Mouse (Mus musculus): ENCODE results near the gene Phf19.

Phf19 gene

DNA sequence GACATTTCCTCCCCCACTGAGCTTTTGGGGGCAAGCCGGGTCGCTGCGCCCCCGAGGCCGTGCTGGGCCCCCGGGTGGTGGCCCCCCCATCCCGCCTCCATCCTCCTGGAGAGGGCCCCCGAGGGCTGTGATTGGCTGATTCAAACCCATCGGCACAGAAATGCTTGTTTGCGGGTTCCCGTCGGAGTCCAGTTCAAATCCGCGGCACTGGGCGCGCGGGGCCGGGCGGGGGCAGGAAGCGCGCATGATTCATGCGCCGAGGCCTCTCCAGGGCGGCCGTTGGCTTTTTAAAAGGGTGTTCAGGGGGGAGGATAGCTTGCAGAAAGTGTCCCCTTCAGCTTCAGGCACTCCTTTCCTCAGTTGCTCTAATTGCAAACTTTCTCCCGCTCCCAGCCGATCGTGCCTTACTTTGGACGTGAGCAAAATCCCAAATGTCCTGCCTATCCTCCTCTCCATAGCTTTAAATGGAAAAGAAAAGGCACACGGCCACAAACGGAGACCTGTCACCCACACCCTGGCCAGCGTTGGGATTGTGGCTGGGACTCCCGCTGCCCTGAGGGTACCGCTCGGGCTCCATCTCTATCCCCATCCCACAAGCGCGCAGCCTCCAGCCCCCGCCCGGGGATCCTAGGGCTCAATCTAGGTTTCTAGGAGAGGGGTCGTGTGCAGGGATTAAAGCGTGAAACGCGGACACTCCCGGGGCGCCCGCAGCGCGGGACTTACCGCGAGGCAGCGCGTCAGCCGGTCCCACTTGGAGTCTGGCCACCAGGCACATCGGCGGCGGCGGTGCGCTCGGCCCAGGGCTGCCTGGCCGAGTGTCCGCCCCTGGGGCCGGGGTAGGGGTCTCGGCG is at the start of gene Phf19:
Phf19 (minus strand) TSS at position 809 of the 851 bp plus-strand sequence.
- DNase-seq (ENCODE audit: low spot score in 2 of 2), result peak in 1 of 2 experiments; percentile 40

DNA sequence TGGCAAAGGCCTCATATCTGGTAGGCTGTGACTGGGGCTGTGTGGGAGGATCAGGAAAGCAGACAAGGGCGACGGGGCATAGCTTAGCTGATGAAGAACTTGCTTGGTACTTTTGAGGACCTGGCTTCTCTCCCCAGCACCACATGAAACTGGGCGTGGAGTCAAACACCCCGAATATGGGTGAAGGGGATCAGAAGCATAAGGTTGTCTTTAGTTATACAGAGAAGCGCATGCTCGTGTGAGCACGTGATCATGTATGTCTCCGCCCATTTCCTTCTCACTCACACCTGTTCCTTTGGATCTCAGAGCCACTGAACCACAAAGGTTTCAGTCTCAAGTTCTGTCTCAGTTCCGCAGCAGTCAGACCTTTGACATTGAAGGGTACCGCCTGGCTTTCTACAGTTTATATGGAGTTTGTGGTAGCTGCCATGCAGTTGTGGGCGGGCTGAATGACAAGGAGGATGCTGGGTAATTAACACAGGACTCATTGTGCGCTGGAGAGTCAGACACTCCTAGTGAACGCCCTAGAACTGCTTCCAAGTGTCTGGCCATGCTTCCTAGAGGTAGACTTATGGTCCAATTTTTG is 49.6 kb upstream of the Phf19 start:
- DNase-seq (ENCODE audit: low spot score in 2 of 2), result no peak

DNA sequence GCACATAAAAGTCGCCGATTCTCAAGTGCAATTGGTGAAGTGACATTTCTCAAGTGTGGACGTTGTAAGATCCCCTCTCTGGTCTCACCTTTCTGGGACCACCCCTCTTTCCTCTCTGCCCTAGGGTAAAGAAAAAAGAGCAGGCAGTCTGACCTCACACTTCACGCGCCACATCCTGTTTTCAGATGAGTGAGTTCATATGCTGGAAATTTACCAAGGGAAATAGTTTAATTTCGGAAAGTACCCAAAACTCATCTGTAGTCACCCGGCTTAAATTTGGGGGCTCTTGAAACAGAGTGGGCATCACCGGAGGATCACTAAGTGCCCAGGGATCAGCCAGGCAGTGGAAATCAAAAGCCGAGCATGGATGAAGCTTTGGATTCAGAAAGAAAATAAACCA is 49.1 kb upstream of the Phf19 start:
- no peak for DNase-seq (ENCODE audit: low spot score in 2 of 2)

DNA sequence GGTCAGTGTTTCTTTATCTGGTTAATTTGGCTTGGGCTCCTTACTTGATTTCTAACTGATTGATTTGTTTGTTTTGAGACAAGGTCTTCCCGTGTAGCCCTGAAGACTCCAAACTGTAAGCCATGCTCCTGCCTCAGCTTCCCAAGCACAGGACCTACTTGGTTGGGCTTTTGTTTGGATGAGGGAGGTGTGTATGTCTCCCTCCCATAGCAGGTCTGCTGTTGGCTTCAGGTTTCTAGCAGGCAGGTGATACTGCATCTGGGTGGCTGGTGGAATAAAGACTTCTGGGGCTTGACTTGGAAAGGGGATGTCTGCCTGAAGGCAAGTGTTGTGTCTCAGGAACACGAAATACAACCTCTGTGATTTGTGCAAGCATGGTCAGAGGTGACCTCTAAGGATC is 48.4 kb upstream of the Phf19 start:
- no peak for DNase-seq (ENCODE audit: low spot score in 2 of 2)

DNA sequence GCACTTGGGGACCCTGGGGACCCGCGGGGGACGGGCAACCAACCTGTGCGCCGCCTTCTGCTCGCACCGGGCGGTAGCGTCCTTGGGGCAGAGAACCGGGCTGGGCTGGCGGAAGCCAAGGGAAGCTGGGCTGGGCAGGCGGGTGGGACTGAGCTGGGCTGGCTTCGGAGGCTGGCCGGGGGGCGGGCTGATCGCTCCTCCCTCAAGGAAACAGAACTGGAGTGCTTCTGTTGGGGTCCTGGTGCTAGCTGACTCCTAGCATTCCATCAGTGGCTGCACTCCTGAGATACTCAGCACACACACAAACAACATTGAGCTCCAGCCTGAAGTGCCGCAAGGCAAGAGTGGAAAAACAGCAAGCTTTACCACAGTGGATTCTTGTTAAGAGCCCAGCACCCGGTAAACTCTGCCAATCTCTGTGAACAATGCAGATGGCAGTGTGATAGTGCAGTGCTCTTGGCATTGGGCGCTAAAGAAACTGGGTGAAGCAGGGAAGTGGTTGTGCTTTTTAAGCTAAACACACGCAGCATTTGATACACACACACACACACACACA is 47.7 kb upstream of the Phf19 start, which contains the start of gene Traf1:
Traf1 (minus strand) TSS at position 292 of the 556 bp plus-strand sequence.
- DNase-seq (ENCODE audit: low spot score in 2 of 2), result peak in 1 of 2 experiments; percentile 40

DNA sequence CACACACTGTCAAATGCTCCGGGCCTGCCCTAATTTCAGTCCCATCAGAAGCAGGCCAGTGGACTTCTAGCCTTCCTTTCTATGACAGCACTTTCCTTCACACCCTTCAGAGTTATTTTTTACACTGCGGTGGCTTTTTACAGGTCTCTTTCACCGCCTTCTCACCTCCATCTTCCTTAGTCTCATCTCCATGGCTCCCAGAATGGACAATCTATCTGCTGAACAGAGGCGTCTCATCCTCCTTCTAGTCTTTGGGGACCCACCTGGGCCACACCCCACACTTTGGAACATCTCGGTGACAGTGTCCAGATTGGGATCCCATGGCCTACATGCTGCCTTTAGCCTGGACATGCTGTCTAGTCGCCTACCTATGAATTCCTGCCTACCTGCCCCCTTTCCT is 47.1 kb upstream of the Phf19 start:
- DNase-seq (ENCODE audit: low spot score in 2 of 2), result no peak

DNA sequence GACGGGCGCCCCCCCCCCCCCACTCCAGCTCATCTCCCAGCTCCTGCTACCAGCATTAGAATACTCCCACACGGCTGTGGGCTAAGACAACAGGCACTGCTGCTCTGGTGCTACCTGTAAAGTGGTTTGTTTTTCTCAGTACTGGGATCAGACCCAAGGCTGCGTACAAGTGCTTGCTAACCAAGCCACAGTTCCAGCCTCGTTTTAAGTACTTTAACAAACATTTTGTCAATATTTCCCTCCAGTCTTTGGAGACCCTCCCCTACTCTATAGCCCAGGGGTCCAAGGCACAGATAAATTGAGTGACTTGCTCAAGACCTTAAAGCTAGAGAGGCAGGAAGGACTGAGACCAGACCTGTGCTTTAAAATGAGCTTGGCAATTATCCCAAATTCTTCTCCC is 46.6 kb upstream of the Phf19 start:
- no peak for DNase-seq (ENCODE audit: low spot score in 2 of 2)

DNA sequence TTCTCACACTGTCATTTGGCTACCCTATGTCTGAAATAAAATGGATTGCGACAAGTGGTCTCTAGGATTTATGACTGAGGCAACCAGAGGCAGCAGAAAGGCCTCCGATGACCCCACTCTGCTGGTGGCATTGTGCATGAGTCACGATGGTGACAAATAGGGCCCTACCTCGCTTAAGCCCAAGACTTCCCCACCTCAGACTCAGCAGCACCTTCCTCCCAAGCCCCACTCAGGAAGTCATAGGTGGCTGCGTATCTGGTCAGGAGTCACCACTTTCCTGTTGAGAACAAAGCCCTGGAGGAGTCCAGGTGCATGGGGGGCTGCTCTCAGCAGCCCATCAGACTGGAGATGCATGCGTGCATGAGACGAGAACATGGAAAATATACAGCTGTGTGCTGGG is 44.8 kb upstream of the Phf19 start:
- no peak for DNase-seq (ENCODE audit: low spot score in 2 of 2)

DNA sequence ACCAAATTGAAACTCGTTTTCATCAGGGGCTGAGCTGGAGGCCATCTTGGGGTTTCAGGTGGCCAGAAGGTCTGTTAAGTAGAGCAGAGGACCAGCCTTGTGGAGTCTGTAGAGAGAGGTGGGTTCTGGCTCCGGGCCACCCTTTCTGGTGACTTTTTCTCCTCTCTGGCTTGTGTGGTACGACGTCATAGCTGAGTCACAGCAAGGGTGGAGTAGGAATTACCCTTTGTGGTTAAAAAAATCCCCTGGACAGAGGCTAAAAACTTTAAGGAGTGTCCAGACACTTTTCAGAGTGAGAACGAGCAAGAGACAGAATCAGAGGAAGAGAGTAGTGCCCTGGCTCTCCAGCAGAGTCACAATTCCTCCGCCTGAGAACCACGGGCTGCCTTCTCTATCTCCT is 44.2 kb upstream of the Phf19 start:
- no peak for DNase-seq (ENCODE audit: low spot score in 2 of 2)

DNA sequence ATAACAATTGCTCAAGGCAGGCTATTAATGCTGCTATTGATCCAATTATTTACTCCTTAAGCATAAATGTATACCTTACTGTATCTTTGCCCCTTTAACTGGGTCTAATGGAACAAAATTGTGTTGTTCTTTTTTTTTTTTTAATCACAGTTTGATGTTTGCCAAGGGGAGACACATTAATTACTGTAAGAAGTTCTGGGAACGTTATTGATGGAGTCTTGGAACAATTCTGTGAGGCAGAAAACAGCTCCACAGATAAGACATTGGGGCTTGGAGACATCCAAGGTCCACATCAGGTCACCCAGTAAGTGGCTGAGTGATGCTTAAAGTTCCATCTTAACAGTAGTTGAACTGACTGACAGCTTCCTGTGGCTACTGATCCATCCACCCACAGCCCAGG is 43.6 kb upstream of the Phf19 start:
- no peak for DNase-seq (ENCODE audit: low spot score in 2 of 2)

DNA sequence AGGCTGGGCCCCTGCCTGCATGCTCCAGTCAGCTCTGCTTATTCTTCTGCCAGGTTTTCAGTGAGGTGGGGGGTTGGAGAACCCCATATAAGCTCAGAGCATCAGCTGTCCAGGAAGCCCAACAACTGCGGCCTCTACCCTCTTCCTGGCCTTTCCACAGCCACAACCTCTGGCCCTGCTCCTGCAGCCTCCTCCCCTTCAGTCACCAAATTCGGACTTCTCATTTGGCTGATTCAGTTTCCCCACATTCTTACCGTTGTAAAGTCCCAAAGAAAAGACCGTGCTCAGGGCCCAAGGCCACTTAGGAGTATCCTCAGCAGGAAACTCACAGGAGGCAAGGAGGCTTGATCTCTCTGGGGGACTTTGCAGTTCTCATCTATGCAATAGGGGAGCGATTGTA is 43.1 kb upstream of the Phf19 start:
- no peak for DNase-seq (ENCODE audit: low spot score in 2 of 2)

DNA sequence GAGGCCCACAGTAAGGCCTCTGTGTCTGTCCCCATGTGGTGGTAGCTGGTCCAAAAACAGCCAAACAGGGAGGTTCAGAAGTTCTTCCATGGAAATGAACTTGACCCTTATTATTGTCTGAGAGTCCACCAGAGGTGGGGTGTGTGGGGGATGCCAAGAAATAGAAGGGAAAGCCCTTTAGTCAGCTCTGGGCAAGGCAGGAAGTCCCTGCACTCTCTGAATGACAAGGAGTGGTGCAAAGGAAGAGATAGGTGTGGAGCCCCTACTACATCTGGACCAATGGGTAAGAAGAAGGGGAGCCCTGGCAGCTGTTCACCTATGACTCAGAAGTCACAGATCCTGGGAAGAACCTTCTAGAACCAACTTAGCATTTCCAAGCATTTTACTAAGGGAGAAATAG is 40.5 kb upstream of the Phf19 start:
- DNase-seq (ENCODE audit: low spot score in 2 of 2), result no peak

DNA sequence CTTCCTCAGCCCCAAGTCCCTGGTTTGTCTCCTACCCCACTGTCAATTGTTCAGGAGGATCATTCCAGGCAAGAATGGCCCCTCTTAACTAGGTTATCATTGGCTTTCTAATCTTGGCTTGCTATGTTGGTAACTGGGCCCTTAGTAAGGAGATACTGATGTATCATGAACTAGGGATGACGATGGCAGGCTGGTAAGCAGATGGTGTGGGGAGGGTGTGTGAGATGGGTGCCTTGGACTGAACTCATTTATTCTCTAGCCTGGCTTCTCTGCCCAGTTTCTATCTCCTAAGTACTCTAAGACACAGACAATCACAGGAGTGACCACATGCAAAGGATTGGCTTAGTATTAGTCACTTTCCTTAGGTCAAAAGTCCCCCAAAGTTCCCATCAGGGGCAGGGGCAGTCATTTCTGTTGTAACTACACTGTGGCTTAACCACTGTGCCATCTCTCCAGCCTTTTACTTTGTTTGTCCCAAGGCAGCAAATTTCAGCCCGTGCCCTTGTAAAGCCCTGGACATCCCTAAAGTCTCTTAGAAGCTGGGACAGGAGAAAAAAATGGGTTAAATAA is 39.8 kb upstream of the Phf19 start:
- DNase-seq (ENCODE audit: low spot score in 2 of 2), result no peak

DNA sequence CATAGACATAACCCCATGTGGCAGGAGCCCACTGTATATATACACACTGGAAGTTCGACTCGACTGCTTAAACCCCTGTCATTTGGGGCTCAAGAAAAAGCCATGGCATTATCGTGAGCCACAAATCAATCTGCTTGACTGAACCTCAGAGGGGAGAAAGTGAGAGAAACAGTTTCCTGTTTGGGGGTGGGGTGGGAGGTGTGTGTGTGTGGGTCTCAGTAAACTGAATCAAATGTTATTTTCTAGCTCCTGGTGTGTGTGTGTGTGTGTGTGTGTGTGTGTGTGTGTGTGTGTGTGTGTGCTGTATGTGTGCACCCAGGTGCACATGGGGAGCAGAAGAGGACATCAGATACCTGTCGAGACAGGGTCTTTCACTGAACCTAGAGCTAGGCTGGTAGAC is 39.2 kb upstream of the Phf19 start:
- DNase-seq (ENCODE audit: low spot score in 2 of 2), result no peak

DNA sequence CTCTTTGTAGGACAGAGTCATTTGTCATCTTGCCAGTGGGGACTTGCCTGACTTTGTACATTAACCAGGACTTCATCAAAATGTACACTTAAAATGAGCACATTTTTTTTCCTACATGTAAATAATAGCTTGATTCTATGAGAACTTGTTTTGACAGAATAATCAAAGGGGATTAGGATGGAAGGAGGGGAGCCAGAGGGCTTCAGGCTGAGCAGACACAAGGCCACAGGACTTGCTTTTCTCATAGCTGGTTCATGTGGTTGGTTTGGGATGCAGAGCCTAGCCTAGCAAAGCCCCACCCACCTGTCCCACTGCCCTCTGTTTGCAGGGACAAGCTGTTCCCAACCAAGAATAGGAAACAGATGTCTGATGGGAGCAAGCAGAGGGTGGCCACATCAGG is 37.6 kb upstream of the Phf19 start:
- no peak for DNase-seq (ENCODE audit: low spot score in 2 of 2)

DNA sequence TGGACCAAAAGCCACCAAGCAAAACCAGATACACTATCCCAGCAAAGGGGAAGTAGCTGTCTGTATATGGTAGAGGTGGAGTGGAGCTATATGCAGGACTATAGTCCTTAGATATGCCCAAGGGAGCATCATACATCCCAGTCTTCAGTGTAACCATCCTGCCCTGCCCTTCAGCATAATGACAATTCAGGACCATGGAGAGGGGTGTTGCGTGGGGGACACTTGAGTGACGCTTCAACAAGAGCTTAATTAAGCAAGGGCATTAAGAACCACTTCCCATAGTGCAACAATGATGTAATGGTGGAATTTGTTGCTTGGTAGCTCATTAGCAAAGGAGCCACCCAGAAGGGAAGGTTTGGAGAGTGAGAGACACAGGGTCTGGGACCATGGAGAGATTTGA is 34.8 kb upstream of the Phf19 start:
- no peak for DNase-seq (ENCODE audit: low spot score in 2 of 2)

DNA sequence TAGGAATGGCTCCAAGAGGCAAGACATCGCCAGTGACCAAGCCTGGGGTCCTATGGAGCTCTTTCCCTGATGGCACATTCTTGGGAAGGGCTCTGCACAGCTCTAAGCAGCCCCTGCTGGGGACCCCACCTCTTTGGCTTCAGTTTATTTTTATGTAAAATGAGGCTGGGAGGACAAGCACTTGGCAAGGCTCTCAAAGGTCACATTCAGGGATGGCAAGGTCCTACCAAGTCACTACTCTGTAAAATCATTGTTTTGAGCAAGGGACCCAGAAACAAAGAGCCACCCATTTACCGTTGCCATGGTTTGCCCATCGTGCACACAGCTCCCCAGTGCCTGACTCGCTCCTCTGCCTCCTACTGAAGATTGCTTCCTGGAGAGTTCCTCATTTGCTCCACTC is 32.2 kb upstream of the Phf19 start:
- no peak for DNase-seq (ENCODE audit: low spot score in 2 of 2)

DNA sequence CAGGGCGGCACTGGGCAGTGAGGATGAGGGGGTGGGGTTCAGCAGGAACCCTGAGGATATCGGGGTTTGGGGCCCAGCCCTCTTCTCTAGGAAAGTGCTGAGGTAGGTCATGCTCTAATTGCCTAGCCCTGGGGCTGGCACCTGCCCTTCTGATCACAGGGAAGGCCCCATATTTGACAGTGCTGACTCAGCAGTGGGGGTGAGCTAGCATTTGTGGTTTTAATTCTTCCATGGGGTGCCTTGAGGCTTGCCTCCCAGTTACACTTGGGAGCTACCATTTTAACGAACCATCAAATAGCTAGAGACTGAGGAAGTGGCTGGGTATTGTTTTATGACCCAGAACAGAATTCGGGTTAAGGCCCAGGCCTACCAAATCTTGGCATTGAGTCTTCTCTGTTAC is 31.8 kb upstream of the Phf19 start:
- DNase-seq (ENCODE audit: low spot score in 2 of 2), result no peak

DNA sequence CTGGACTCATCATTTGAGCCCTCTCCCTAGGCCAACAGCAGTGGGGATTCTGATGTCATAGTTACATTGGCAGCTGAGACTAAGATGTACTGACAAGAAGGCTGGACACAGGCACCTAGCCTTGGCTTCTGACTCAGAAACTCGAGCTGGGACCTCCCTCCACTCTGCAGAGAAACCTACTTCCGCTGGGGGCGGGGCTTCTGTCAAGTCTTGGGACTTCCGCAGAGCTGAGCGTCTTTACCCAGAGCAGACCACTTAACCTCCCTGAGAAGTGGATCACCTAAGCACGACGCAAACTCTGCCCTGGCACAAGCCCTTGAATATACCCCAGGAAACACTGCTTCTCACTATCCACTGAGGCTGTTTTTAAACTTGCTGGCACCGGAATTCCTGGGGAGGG is 30.9 kb upstream of the Phf19 start:
- DNase-seq (ENCODE audit: low spot score in 2 of 2), result peak in 1 of 2 experiments; percentile 32

DNA sequence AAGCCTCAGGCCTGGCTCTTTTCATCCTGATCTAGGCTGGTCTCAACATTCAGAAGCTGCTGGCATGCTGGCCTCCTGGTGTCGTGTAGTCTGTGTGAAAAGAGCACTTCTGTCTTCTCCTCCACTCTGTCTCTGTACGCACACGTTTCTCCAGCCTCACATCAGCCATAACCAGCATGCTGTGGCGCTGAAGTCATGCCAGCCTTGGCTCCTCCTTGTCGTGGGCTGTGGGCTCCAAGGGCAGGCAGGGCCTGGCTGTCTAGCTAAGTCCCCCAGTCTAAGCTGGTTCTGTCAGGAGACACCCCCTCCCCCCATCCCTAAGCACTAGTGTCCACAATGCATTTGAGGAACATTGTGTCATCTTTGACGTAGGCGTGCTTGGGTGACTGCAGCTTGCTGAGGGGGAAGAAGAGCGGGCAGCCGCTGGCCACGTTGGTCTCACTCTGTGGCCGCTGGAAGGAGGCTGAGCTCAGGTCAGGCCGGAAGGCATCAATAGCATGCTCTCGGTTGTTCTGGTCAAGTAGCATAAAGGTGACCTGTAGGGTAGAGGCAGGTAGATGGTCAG is 29.8 kb upstream of the Phf19 start:
- no peak for DNase-seq (ENCODE audit: low spot score in 2 of 2)

DNA sequence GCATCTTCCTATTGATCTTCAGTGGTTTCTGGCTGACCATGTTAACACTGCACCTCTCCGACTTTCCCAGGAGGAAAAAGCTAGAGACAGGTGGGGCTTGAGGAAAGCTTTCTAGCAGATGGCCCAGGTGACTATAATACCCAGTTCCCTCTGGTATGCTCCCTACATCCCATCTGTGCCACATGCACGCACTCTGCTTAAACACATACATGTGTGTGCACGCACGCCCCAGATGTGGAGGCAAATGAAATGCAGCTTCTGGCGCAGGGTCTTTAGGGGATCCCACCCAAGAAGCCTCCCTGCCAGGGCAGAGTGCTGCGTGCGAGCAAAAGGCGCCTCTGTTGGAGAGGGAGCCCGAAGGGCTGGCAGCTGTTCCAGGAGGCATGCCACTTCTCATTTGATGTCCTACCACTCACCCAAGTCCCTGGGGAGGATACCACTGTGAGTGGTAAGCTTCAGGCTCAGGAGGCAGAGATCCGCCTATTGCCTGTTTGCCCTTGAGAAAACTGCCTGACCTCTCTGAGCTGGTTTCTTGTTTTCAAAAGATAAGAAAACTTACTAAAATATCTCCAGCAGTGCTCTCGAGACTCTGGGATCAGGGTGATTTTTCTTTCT is 27.3 kb upstream of the Phf19 start:
- DNase-seq (ENCODE audit: low spot score in 2 of 2), result no peak

DNA sequence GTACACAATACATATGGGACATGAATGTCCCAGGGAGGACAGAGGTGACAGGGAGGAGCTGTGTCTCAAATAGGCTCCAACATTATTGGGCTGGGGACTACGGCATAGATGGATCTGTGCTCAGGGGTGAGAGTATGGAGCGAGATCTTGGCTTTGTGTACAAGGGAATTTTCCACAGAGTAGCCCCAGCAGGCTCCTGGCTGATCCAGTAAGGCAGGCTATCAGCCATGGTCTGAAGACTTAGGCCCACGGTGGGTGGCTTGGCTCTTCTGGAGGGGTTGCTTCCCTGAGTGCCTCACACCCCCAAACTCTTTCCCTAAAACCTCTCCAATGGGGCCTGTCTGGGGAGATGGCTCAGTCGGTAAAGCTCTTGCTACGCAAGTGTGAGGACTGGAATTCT is 26.4 kb upstream of the Phf19 start:
- no peak for DNase-seq (ENCODE audit: low spot score in 2 of 2)
